Mouse (Mus musculus) thymus, adult 2 months (tissue): Measurements from ENCODE around the gene 9930021J03Rik.

Experiments used
- CTCF ChIP-seq: fragments of 200-500 bp; IDR thresholded peaks from 2 replicates; pipeline ENCODE4 v1.5.1; 2012; ENCODE audit warnings: mild to moderate bottlenecking, control low read depth, low read length, moderate library complexity, borderline replicate concordance; ENCODE audit not compliant: control insufficient read depth, poor library complexity, insufficient read depth; ENCODE audit errors: extremely low read depth
- POLR2A ChIP-seq: fragments of 200-500 bp; IDR thresholded peaks from 2 replicates; pipeline ENCODE4 v1.6.1; 2012; ENCODE audit warnings: mild to moderate bottlenecking, low read length, control low read depth, moderate library complexity; ENCODE audit not compliant: control insufficient read depth, poor library complexity, insufficient read depth; ENCODE audit errors: extremely low read depth

DNA sequence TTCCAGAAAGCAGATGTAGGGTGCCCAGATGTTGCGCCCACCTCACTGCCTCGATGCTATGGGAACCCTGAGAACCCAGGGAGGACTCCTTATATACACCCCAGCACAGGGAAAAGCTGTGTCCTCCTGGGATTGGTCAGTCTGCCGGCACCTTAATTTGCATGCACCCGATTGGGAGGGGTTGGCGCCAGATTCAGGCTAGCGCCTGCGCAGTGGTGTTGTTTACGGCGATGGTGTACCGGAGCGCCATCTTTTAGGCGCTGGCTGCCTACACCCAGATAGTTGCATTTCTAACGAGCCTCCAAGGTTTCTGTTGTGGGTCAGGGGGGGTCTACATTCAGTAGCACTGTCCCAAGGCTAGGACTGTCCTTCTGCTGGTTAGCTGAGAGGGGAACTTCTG is 133.1 kb downstream of the 9930021J03Rik start:
- no peak for TF ChIP-seq CTCF
- no peak for TF ChIP-seq POLR2A
